Mouse (Mus musculus): ENCODE measurements around the gene Dok3. TPM values are rescaled to one million over a fixed set of nuclear protein-coding genes. Genes with fewer than 3 reads are reported as not detected.
A peak's percentile ranks its signal among the peaks of the same experiment; 100 is the strongest.

The Dok3 gene
- total RNA-seq, 2 experiments from 2014 or later: 9.7 to 13.2 TPM

GRCm38 (mm10) chr13:55511492-55511861 lies 17.6 kb downstream of the Dok3 start:
- intact Hi-C loops (cut with DNase I): no loop called here
- DNase-seq (ENCODE audit: low spot score in 2 of 2): no peak

- intact Hi-C loops (cut with DNase I): no loop called here
- DNase-seq (ENCODE audit: low spot score in 2 of 2): no peak
Measured at GRCm38 (mm10) chr13:55510668-55511491, 18.2 kb downstream of the Dok3 start.

DNA sequence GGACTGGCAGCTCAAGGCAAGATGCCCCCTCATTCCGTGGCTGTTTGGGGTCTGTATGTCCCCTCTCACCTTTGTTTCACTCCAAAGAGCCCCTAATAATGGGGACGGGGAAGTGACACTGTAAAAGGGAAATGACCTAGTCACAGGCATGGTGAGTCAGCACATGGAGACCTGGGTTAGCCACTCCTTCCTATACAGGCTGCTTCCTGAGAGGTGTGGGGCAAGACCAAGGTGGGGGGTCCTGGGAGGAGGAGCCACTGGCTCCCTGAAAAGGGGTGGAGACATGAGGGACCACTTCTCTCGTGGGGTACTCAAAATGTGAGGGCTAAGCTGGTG lies 18.8 kb downstream of the Dok3 start:
- intact Hi-C loops (cut with DNase I): no loop called here

DNA sequence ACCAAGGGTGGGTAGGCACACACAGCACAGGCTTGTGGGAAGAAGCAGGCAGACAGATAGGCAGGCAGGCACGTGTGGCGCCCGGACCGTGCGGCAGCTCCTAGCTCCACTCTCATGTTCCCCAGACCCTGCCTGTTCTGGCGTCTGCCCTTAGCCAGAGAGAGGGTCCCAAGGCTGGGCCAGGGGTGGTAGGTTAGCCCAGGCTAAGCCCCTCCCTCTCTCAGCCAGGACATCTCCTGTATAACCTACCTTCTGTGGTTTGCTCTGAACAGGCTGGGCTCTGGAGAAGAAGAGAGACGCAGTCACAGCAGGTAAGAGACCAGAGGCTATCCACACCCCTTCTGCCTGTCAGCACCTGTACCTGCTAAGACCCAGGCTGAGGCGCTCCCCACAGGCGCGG lies 20.6 kb downstream of the Dok3 start:
- DNase-seq (ENCODE audit: low spot score in 2 of 2): no peak
- intact Hi-C loops (cut with DNase I): no loop called here

More for the DNA sequence above, 18.8 kb downstream of the Dok3 start:
- no peak for DNase-seq (ENCODE audit: low spot score in 2 of 2)

- intact Hi-C loops (cut with DNase I): no loop called here
- DNase-seq (ENCODE audit: low spot score in 2 of 2): no peak
Measured at GRCm38 (mm10) chr13:55507877-55508276, 21.2 kb downstream of the Dok3 start.

- intact Hi-C loops (cut with DNase I): no loop called here
Measured at GRCm38 (mm10) chr13:55506697-55507096, 22.4 kb downstream of the Dok3 start.

GRCm38 (mm10) chr13:55505810-55506209 lies 23.3 kb downstream of the Dok3 start:
- DNase-seq (ENCODE audit: low spot score in 2 of 2): no peak
- intact Hi-C loops (cut with DNase I): no loop called here

More at GRCm38 (mm10) chr13:55506697-55507096, 22.4 kb downstream of the Dok3 start:
- no peak for DNase-seq (ENCODE audit: low spot score in 2 of 2)

GRCm38 (mm10) chr13:55504390-55504789 lies 24.7 kb downstream of the Dok3 start:
- intact Hi-C loops (cut with DNase I): no loop called here
- no peak for DNase-seq (ENCODE audit: low spot score in 2 of 2)

DNA sequence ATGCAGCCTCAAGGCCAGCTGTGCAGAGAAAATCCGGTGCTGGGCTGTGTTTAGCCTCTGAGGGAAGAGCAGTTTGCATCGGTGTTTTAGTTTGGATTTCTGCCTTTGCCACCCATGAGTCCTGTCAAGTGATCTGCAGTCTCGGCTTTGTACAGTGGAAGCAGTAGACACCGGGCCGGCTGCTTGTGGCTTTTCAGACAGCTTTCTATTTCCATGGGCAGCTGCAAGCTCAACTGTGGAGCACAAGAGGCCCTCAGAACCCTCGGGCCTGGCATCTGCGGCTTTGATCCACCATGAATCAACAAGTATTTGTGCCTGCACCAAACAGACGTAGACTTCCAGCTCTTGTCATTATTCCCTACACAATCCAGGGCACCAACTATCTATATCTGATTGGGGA lies 26.7 kb downstream of the Dok3 start:
- DNase-seq (ENCODE audit: low spot score in 2 of 2): peak in 1 of 2 experiments; percentile 16
- intact Hi-C loops (cut with DNase I): no loop called here

DNA sequence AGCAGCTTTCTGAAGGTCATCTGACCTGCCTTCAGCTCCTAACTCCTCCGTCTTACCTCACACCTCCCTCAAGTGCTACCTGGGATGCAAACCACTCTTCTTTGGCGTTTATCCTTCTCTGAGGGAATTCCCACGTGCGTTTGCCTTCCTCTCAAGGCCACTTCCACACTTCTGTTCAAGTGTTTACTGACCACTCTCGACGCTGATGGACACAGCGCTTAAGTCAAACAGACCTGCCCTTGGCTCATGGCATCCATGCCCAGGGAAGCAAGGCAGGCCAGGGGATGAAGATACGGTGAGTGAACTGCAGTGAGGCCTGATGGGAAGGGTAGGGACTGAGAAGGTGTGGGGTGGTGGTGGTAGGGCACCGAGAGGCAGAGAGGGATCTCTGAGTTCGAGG lies 28.5 kb downstream of the Dok3 start:
- no peak for DNase-seq (ENCODE audit: low spot score in 2 of 2)
- intact Hi-C loops (cut with DNase I): no loop called here

GRCm38 (mm10) chr13:55498906-55499305 lies 30.2 kb downstream of the Dok3 start:
- no peak for DNase-seq (ENCODE audit: low spot score in 2 of 2)
- intact Hi-C loops (cut with DNase I): no loop called here

- intact Hi-C loops (cut with DNase I): no loop called here
- DNase-seq (ENCODE audit: low spot score in 2 of 2): no peak
Measured at GRCm38 (mm10) chr13:55496661-55497060, 32.4 kb downstream of the Dok3 start.

DNA sequence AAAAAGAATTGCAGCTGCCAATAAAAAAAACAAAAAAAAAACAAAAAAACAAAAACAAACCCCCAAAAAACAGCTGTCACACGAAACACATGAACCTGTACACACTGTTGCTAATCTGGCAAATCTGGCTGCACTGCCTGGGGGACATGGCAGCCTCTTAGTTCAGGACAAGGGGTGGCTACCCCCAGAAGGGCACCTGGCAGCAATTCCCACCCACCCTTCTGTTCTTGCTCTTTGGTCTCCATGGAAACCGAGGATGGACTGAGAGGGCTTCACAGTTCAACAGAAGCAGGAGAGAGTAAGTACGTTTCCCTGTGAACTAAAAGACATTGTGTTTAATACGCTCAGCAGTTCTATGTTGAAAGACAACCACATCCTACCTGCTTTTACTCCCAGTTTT lies 33.4 kb downstream of the Dok3 start:
- no peak for DNase-seq (ENCODE audit: low spot score in 2 of 2)
- intact Hi-C loops (cut with DNase I): no loop called here

- DNase-seq (ENCODE audit: low spot score in 2 of 2): peak in 1 of 2 experiments; percentile 60
- intact Hi-C loops (cut with DNase I): no loop called here
Measured at GRCm38 (mm10) chr13:55494883-55495621, 34.0 kb downstream of the Dok3 start.

DNA sequence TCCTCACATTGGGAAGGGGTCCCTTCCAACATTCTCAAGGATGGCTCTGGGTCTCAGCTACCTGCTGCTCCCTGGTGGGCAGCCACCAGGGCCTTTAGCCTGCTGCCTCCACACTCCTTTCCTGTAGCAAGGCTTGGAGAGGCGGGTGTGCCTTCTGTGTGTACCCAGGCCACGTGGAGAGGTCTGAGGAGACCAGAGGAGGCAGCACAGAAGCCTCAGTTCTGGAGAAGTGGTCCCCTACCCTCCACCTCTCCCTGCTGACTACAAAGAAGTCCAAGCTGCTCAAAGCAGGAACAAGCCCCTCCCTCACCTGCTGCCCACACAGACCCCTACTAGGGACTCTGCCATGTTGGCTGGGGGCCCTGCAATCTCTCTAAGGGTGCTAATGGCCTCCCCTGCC lies 34.8 kb downstream of the Dok3 start:
- intact Hi-C loops (cut with DNase I): no loop called here

GRCm38 (mm10) chr13:55487578-55488498 lies 41.3 kb downstream of the Dok3 start, which contains the start of gene Dbn1:
Gene Dbn1, minus strand, starts transcription at chr13:55488111.
- intact Hi-C loops (cut with DNase I): loop anchor here (1.0 kb wide), 1 partner anchor 27 kb away; no protein-coding TSS in a partner anchor

More for the DNA sequence above, 34.8 kb downstream of the Dok3 start:
- no peak for DNase-seq (ENCODE audit: low spot score in 2 of 2)

GRCm38 (mm10) chr13:55486916-55487577 lies 42.0 kb downstream of the Dok3 start:
- intact Hi-C loops (cut with DNase I): no loop called here
- DNase-seq (ENCODE audit: low spot score in 2 of 2): peak in 1 of 2 experiments; percentile 45

More at GRCm38 (mm10) chr13:55487578-55488498, 41.3 kb downstream of the Dok3 start, which contains the start of gene Dbn1:
- DNase-seq (ENCODE audit: low spot score in 2 of 2): peak; percentile 46 to 60

GRCm38 (mm10) chr13:55486029-55486794 lies 42.9 kb downstream of the Dok3 start:
- intact Hi-C loops (cut with DNase I): no loop called here
- DNase-seq (ENCODE audit: low spot score in 2 of 2): peak in 1 of 2 experiments; percentile 63

All from left cerebral cortex, postnatal 25 days (tissue).